Mouse (Mus musculus) limb, embryonic 12.5 days (tissue): ENCODE results near the gene Hs3st6. TPM values are rescaled to one million over a fixed set of nuclear protein-coding genes. Genes with fewer than 3 reads are reported as not detected.

ENCODE experiments used
- ATAC-seq: fragments of 200-750 bp; cut with Nextera tagmentation; 2 replicates; pipeline ENCODE4 v1.8.0; 2017; ENCODE audit warnings: low read depth, moderate TSS enrichment; ENCODE audit not compliant: insufficient number of reproducible peaks, insufficient read depth, low FRiP score, low TSS enrichment
- H3K27ac ChIP-seq: fragments of 300-500 bp; sonication (generic); 2 replicates; pipeline ENCODE4 v1.5.1; 2016; ENCODE audit warnings: mild to moderate bottlenecking, moderate library complexity
- H3K27me3 ChIP-seq: fragments of 300-500 bp; sonication (generic); 2 replicates; pipeline ENCODE4 v1.6.1; 2016; ENCODE audit warnings: mild to moderate bottlenecking, moderate library complexity
- H3K36me3 ChIP-seq: fragments of 300-500 bp; sonication (generic); 2 replicates; pipeline ENCODE4 v1.6.1; 2016; ENCODE audit warnings: mild to moderate bottlenecking, moderate library complexity
- H3K4me1 ChIP-seq: fragments of 300-500 bp; sonication (generic); replicated peaks from 2 replicates; pipeline ENCODE4 v1.6.1; 2016
- H3K4me2 ChIP-seq: fragments of 300-500 bp; sonication (generic); 2 replicates; pipeline ENCODE4 v1.6.1; 2016; ENCODE audit warnings: mild to moderate bottlenecking, moderate library complexity
- H3K4me3 ChIP-seq: fragments of 300-500 bp; sonication (generic); replicated peaks from 2 replicates; pipeline ENCODE4 v1.5.1; 2016; ENCODE audit warnings: mild to moderate bottlenecking
- H3K9ac ChIP-seq: fragments of 300-500 bp; sonication (generic); replicated peaks from 2 replicates; pipeline ENCODE4 v1.6.1; 2016; ENCODE audit warnings: mild to moderate bottlenecking, moderate library complexity
- H3K9me3 ChIP-seq: fragments of 300-500 bp; sonication (generic); 2 replicates; pipeline ENCODE4 v1.6.1; 2016; ENCODE audit warnings: mild to moderate bottlenecking, moderate library complexity
- WGBS: fragments of 180-500 bp; shearing (Covaris S2); methylation state at CpG from one replicate; pipeline ENCODE4 v1.1.7; 2016; 5-methylcytosine and 5-hydroxymethylcytosine counted together
- polyA plus RNA-seq: library from polyadenylated mRNA; unstranded; fragments of >200 nt; fragmentation: Nextera tagmentation; extraction: Ambion mirVana; gene quantifications from 2 replicates; pipeline ENCODE4 v1.2.1, GENCODE M21; 2016

The Hs3st6 gene
- polyA plus RNA-seq, 1 experiment from 2014 or later: 2.7 TPM

DNA sequence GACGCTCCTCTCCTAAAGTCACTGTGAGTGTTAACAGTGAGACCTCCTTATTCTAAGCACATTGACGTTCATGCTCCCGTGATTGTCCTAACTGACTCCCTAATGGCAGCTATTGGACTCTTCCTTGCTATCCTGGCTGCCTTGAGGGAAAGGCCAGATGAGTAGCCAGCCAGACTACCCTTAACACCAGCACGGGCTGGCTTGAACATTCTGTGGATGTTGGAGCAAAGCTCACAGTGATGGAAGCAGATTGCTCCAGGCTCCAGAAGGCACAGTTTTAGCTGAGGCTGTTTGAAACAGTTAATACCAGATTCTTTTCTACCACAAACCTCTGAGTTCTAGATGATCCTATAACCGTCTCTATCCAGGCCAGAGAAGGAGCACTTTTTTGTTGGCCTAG is 8.9 kb upstream of the Hs3st6 start:
- 75% methylated on average over 5 of the region's 5 CpGs for WGBS
- Histone ChIP-seq H3K9ac (no peak overlapping the region), H3K27me3 (0 out of 2 replicates have a peak, but pooled peaks cover 4% of the 10 kb centered on the region), H3K9me3 (no peaks in the 10 kb centered on the region), H3K4me1 (peaks cover 11% of the 10 kb centered on the region; the same call in 1 of the 2 replicates), H3K4me3 (no peak overlapping the region), H3K4me2 (no peak overlapping the region), H3K27ac (no peak overlapping the region), H3K36me3 (peaks cover 29% of the 10 kb centered on the region; the same call in 1 of the 2 replicates)
- no peak for ATAC-seq

DNA sequence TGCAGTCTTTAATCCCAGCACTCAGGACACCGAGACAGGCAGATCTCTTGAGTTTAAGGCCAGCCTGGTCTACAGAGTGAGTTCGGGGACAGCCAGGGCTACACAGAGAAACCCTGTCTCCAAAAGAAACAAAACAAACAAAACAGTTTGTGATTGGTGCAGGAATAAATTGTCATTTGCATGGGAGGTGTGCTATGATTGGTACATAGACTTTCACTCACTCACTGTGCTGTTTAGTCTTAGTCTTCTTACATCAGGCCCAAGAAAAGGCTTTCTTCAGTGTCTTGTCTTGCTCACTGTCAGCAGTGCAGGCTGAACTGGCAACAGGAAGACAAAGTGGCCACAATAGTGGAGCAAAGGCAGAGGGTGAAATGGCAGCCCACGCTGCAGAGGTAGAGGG is 8.4 kb upstream of the Hs3st6 start:
- Histone ChIP-seq H3K27me3 (0 out of 2 replicates have a peak, but pooled peaks cover 4% of the 10 kb centered on the region), H3K27ac (no peak overlapping the region), H3K4me2 (no peak overlapping the region), H3K4me3 (no peak overlapping the region), H3K36me3 (peaks cover 29% of the 10 kb centered on the region; the same call in 1 of the 2 replicates), H3K9ac (no peak overlapping the region), H3K9me3 (no peaks in the 10 kb centered on the region), H3K4me1 (peaks cover 11% of the 10 kb centered on the region; the same call in 1 of the 2 replicates)
- ATAC-seq: no peak
- 72% methylated on average over 3 of the region's 3 CpGs for WGBS

DNA sequence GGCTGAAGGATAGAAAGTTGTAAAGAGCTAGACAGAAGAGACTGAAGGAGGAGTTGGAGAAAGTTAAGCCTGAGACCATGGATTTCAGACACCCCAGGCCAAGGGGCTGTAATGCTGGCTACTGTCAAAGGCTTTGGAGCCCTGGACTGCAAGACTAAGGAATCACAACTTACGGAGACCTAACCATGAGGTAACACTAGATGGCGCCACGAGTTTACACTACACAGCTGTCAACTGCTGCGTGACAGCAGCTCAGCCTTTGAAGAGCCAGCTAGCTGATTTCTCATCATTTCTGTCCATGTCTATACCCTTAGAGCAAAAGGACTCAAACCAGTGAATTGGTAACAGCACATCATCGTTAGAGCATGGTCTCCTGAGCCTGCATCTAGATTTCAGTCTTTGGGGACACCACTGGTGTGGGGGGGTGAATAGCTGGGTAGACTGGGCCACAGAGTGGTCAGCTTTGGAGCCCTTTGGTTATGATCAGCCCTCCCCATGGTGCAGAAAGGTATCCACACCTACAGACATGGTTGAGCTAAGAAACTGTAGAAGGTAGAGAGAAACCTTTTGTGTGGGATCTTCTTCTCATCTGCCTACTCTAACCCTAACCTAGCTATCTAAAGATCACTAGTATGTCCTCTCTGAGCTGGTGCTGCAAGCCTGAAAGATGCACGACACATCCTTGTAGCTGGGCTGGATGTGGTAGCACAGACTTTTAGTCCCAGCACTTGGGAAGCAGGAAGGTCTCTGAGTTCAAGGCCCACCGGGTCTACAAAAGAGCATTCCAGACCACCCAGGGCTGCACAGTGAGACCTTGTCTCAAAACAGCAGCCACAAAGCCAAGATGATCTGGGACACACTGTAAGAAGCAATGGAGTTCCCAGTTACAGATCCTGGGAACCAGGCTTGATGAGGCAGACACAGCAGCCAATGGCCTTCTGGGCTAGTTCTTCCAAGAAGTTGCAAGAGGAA is 7.0 kb upstream of the Hs3st6 start:
- Histone ChIP-seq H3K4me2 (no peak overlapping the region), H3K27me3 (peaks cover 16% of the 10 kb centered on the region), H3K27ac (no peak overlapping the region), H3K4me1 (peaks cover 11% of the 10 kb centered on the region; the same call in 1 of the 2 replicates), H3K4me3 (no peak overlapping the region), H3K9ac (no peak overlapping the region), H3K9me3 (no peaks in the 10 kb centered on the region), H3K36me3 (peaks cover 18% of the 10 kb centered on the region; the same call in 1 of the 2 replicates)
- 22% methylated on average over 7 of the region's 7 CpGs for WGBS
- ATAC-seq: peak; percentile 69; the same call in 1 of the 2 replicates

DNA sequence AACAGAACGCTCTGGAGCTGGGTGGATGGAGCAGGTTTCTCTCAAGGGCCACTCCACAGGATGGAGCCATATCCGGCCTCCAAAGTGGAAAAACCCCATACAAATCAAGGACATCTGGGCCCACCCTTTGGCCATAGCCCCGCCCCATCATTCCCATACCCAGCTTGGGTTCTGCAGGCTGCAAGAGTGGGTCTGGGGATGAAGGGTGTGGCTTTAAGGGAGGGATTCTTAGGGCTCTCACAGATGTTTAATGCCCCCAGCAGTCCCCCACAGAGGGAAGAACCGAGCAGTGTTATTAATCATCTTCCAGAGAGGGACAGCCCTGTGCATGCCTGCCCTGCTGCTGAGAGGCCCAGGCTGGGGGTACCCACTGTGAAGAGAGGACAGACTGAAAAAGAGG is 5.8 kb upstream of the Hs3st6 start:
- Histone ChIP-seq H3K27ac (0 out of 2 replicates have a peak overlapping the region, but pooled peaks have one; percentile 12), H3K36me3 (peaks cover 8% of the 10 kb centered on the region; the same call in 1 of the 2 replicates), H3K4me1 (peaks cover 11% of the 10 kb centered on the region; the same call in 1 of the 2 replicates), H3K27me3 (peaks cover 27% of the 10 kb centered on the region), H3K9ac (no peak overlapping the region), H3K4me3 (no peak overlapping the region), H3K4me2 (no peak overlapping the region), H3K9me3 (no peaks in the 10 kb centered on the region)
- 28% methylated on average over 4 of the region's 4 CpGs for WGBS
- no peak for ATAC-seq

DNA sequence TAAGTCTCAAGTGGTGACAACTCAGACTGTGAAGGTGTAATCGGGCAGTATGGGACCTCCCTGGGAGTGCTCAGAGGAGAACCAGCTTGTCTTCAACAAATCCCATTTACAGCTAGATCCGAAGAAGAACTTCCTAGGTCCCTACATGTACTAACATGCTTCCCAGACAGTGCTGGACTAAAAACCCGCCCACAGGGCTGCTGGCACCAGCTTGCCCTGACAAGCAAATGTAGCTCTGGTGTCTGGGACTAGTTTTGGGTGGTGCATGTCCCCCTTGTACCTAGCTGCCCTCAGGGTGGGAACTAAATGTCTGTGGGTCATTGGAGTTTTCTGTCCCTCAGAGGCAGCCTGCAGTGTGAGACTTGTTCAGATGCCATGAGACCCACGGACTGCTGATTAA is 1.3 kb upstream of the Hs3st6 start:
- Histone ChIP-seq H3K27ac (no peak overlapping the region), H3K4me2 (peak overlapping the region; percentile 98; the same call in 1 of the 2 replicates), H3K27me3 (peaks cover 67% of the 10 kb centered on the region), H3K4me1 (peaks cover 31% of the 10 kb centered on the region), H3K9ac (no peak overlapping the region; the same call in 1 of the 2 replicates), H3K36me3 (no peaks in the 10 kb centered on the region), H3K4me3 (no peak overlapping the region), H3K9me3 (no peaks in the 10 kb centered on the region)
- no peak for ATAC-seq
- WGBS: 15% methylated on average over 4 of the region's 4 CpGs

DNA sequence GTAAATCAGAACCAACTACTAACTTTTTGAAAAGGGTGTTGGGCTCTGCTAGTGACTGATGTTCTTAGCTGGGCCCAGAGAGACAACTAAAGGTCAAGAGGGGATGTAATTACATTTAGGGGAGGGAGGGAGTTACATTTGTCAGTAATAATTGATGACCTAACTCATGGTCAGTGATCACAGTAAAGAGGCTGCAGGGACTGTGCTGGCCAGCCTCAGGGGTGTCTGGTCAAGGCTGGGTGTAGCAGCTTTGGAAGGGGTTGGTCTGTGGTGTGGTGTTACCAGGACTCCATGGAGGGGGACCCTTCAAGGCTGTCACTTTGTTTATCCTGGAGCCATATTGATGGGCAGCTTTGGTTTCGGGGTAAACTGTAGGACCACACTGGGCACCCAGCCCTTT is 4.6 kb downstream of the Hs3st6 start:
- Histone ChIP-seq H3K4me1 (peaks cover 31% of the 10 kb centered on the region), H3K27me3 (peaks cover 39% of the 10 kb centered on the region)

DNA sequence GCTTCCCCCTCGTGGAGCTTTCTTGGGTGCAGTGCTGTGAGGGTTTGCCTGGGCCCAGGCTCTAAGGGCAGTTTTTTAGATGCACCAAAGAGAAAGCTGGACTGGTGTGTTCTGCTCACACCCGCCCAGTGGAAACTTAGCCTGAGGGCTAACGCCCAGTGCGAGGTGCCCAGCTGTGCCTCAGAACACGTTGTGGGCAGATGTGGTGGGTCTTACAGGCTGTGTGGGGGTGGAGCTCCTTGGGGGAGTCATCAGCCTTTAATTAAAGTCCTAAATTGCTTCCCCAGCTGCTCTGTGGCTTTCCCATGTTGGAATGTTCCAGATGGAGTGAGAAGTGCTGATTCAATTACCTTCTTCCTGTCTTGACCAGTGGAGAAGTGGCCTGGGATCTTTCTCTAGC is 8.3 kb downstream of the Hs3st6 start:
- H3K27me3 ChIP-seq: peaks cover 4% of the 10 kb centered on the region; the same call in 1 of the 2 replicates
- H3K9ac ChIP-seq: no peak overlapping the region
- ATAC-seq: peak; percentile 58
- 11% methylated on average over 5 of the region's 5 CpGs for WGBS
- H3K27ac ChIP-seq: peak overlapping the region; percentile 51
- H3K36me3 ChIP-seq: no peaks in the 10 kb centered on the region
- H3K4me1 ChIP-seq: peaks cover 20% of the 10 kb centered on the region
- no peak overlapping the region for H3K4me3 ChIP-seq
- no peak overlapping the region for H3K4me2 ChIP-seq
- no peaks in the 10 kb centered on the region for H3K9me3 ChIP-seq

More for the DNA sequence above, 4.6 kb downstream of the Hs3st6 start:
- Histone ChIP-seq H3K4me3 (no peak overlapping the region), H3K9ac (no peak overlapping the region), H3K36me3 (no peaks in the 10 kb centered on the region), H3K4me2 (no peak overlapping the region), H3K27ac (no peak overlapping the region), H3K9me3 (no peaks in the 10 kb centered on the region)
- no peak for ATAC-seq
- 75% methylated on average over 1 of the region's 1 CpGs for WGBS

DNA sequence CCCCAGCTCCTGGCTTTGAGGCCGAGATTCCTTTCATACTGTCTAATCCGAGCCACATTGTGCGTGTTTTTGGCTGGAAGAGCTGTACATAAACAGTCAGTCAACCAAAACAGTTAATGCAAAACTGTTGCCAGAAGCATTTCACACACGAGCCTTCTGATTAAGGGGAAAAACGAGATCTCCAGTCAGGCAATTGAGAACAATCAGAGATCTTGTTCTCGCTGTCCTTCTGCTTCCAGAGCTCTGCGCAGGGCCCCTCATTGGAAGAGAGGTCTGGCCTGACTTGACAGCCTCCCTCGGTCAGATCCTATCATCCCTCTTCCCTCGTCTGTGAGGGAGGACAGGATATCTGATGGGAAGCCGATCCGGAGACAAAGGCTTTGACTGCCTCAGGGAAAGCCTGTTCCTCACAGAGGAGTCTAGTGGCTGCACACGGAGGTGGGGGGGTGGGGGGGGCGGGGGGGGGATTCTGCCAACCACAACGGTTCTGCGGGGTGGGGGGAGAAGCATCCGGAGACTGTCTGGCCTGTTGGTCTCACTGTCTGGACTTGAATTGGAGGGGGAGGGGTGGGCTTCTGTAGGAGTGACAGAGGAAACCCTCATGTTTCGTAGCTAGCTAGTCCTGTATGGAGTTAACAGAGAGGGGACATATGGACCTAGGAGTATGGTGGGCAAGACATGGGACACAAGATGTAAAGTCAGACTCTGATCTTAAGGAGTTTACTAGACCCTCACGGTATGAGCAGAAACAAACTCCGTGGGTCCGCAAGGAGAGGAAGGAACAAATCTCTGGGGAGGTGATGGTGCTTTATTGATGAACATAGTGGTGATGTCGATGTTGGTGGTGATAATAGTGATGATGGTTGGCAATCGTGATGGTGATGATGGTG is 12.5 kb downstream of the Hs3st6 start:
- H3K4me1 ChIP-seq: peaks cover 35% of the 10 kb centered on the region
- H3K36me3 ChIP-seq: no peaks in the 10 kb centered on the region
- WGBS: 50% methylated on average over 21 of the region's 22 CpGs
- no peaks in the 10 kb centered on the region for H3K9me3 ChIP-seq
- no peak overlapping the region for H3K27ac ChIP-seq
- H3K27me3 ChIP-seq: no peaks in the 10 kb centered on the region; the same call in 1 of the 2 replicates
- 0 out of 2 replicates have a peak, but pooled peaks have one; percentile 33 for ATAC-seq
- H3K4me3 ChIP-seq: no peak overlapping the region
- H3K9ac ChIP-seq: no peak overlapping the region
- peak overlapping the region; percentile 17 for H3K4me2 ChIP-seq

DNA sequence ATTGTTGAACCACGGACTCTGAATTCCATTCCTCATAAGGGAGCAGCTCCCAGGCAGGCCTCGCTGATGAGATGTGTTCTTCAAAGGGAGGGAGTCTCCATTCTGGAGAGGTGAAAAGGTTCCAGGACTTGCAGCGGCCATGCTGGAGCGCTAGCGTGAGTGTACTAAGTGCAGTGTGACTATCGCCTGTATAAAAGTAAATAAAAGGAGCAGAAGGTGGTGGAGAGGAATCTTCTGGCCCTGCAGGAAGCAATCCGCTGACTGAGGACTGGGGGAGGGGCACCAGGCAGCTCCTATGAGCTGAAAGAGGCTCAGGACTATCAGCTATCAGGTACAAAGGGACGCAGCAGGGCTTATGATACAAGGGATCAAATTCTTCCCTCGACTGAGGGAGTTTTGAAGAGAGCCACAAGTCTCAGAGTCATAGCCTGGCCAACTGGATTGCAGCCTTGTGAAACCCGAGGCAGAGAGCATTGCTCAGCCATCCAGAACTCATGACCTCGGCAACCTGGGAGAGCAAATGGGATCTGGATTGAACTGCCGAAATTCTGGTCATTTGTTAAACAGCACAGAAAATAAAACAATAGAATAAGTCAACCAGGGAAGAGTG is 13.6 kb downstream of the Hs3st6 start:
- Histone ChIP-seq H3K27me3 (no peaks in the 10 kb centered on the region; the same call in 1 of the 2 replicates), H3K4me2 (no peak overlapping the region), H3K4me1 (peaks cover 29% of the 10 kb centered on the region), H3K9ac (no peak overlapping the region; the same call in 1 of the 2 replicates), H3K36me3 (no peaks in the 10 kb centered on the region), H3K9me3 (no peaks in the 10 kb centered on the region), H3K27ac (no peak overlapping the region), H3K4me3 (no peak overlapping the region)
- 31% methylated on average over 12 of the region's 12 CpGs for WGBS
- ATAC-seq: no peak

DNA sequence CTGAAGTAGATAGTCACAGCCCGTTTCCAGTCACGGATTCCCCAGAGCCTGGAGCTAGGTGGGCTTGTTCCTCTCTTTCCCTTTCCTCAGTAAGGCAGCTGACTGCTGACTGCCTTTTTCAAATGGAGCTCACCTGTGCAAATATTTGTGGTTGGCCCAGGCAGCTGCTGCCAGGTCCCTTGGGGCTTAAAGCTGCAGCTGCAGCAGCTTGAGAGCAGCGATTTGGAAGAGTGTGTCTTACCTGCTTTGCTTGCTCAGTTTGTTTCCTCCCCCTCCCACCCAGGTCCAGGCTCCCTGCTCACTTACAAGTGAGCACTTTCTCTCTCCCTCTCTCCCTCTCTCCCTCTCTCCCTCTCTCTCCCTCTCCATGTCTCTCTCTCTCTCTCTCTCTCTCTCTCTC is 16.4 kb downstream of the Hs3st6 start:
- Histone ChIP-seq H3K4me3 (no peak overlapping the region), H3K9ac (no peak overlapping the region), H3K4me2 (no peak overlapping the region), H3K36me3 (no peaks in the 10 kb centered on the region), H3K27ac (no peak overlapping the region), H3K4me1 (peaks cover 21% of the 10 kb centered on the region), H3K27me3 (no peaks in the 10 kb centered on the region; the same call in 1 of the 2 replicates), H3K9me3 (0 out of 2 replicates have a peak, but pooled peaks cover 6% of the 10 kb centered on the region)
- 33% methylated on average over 3 of the region's 3 CpGs for WGBS
- no peak for ATAC-seq
